Mouse (Mus musculus) left cerebral cortex, adult 2 months (tissue): ENCODE results near the gene Serpina3c. TPM values are rescaled to one million over a fixed set of nuclear protein-coding genes. Genes with fewer than 3 reads are reported as not detected.
"Not testable (repeated sequence)": the region's sequence is repeated elsewhere in the genome, so short reads cannot be mapped to it uniquely, and the experiment has no call there.

Experiments
- DNase-seq, 2 experiments: peaks; one replicate each; pipeline ENCODE4 v3.0.0; 2021 to 2022; ENCODE audit warnings: low spot score in 2 of 2, mixed read lengths in 1 of 2; ENCODE audit errors: extremely low spot score in 1 of 2
- H3K27ac ChIP-seq: fragments of 200-600 bp; 2 replicates; pipeline ENCODE4 v1.8.1; 2022
- H3K4me3 ChIP-seq: fragments of 200-600 bp; 2 replicates; pipeline ENCODE4 v1.8.1; 2022
- CTCF ChIP-seq: fragments of 200-600 bp; IDR thresholded peaks from 2 replicates; pipeline ENCODE4 v1.8.1; 2022; ENCODE audit warnings: antibody characterized with exemption, mild to moderate bottlenecking, moderate library complexity
- intact Hi-C: fragments of 180-260 bp; cut with DNase I; formaldehyde crosslinking; loops from one replicate; pipeline ENCODE4 v1.15.1; 2025
- total RNA-seq, 2 experiments: library from RNA; stranded (reverse); gene quantifications; 2 replicates each; pipeline ENCODE4 v1.2.3; 2021

Serpina3c gene
- total RNA-seq, 2 experiments from 2014 or later = not detected

DNA sequence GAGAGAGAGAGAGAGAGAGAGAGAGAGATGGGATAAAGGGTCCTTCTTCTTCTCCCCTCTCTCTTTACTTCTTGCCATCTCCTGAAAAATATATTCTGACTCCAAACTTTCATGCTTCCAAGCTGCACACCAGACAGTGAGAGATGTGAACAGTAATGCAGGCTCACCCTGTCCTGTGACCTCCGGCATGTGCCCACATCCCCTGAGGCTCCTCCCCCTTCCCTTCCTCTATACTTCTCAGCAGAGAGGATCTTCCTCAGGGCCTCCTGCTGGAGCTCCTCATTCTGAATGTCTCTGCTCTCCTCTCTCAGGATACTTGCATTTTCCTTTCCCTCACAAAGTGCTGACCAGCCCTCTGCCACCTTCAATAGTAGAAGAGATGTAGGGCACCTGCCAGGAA, 11.2 kb downstream of the Serpina3c start:
- TF ChIP-seq CTCF = no peak
- intact Hi-C loops = no loop called here
- no peak for DNase-seq

DNA sequence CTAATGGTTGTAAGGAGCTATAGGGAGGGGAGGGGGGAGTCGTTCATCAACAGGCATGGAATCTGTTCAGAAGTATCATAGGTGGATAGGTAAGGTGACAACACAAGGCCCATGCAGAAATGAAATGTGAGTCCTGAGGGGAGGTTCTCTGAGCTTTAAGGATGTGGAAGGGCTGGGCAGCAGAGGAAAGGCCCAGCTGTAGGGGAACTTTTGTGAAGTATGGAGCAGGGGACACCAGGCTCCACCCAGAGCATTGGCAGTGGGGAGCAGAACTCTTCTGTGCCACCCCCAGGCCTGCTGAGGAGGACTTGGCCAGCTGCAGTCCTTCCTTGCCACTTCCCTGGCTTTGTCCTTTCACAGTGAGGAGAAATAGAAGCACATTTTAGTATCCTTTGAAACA, 12.2 kb downstream of the Serpina3c start:
- no peak for TF ChIP-seq CTCF
- intact Hi-C loops = no loop called here
- no peak overlapping the region for H3K4me3 ChIP-seq
- H3K27ac ChIP-seq = no peak overlapping the region
- no peak for DNase-seq

More for the DNA sequence above, 11.2 kb downstream of the Serpina3c start:
- no peak overlapping the region for H3K27ac ChIP-seq
- no peak overlapping the region for H3K4me3 ChIP-seq

DNA sequence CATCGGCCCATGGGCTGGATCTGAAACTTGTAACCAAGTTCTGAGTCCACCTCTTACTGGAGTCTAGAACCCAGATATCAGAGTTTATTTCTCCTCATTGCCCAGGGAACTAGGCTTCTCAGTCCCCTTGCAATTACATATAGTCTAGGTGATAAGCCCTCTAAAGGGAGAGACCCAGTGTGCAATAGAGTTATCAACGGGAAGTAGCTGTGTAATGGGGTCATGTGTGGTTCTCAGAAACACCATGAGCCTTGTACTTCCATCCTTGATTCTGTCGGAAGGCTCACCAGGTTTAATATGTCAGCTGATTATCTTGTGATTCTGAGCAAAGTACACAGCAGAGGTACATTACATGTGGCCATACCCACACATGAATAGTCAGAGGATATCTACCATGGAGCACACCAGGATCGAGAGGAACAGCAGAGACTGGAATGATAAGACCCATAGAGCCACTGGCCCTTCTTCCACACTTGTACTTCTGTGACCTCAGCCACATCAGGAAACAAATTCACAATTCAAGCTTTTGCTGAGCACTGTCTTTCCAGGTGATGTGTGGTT, 13.0 kb downstream of the Serpina3c start:
- Histone ChIP-seq H3K4me3 (no peak overlapping the region), H3K27ac (no peak overlapping the region)
- intact Hi-C loops = no loop called here
- no peak for TF ChIP-seq CTCF
- no peak for DNase-seq

DNA sequence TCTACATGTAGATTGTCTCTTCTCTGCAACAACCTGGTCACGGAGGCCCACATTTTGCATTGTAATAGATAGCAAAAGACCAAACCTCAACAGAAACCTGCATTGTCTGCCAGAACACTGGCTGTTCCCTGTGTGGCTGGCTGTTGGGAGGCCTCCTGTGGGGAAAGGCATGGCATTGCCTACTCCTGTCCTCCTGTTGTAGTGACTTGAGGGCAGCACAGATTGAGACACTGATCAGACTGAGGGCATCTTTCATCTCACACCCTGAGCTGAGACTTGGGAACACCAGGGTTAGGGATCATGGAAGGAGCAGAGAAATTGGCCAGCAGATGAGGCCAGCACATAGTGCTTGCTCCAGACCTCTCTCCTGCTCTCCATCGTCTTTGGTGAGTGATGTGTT, 15.5 kb downstream of the Serpina3c start:
- no peak for TF ChIP-seq CTCF
- intact Hi-C loops = no loop called here
- no peak for DNase-seq
- Histone ChIP-seq H3K27ac (no peak overlapping the region), H3K4me3 (no peak overlapping the region)

DNA sequence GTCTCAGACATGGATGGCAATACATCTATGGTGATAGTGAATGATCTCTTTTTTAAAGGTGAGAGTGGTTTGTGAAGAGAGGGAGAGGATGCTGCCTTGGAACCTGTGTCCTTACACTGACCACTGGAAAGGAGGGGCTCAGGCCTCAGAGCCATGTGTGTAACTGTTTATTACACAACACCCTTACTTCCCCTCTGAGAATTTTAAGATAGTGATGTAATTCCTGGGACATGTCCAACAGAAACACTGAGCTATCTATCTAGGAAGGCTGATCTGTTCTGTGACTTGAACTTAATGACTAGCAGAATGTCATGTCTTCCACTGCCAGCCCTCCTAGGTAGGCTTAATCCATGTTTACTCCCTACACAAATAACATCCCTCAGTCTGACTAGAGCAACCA, 22.6 kb downstream of the Serpina3c start:
- intact Hi-C loops = no loop called here
- no peak overlapping the region for H3K4me3 ChIP-seq
- TF ChIP-seq CTCF = no peak
- H3K27ac ChIP-seq = no peak overlapping the region
- no peak for DNase-seq

DNA sequence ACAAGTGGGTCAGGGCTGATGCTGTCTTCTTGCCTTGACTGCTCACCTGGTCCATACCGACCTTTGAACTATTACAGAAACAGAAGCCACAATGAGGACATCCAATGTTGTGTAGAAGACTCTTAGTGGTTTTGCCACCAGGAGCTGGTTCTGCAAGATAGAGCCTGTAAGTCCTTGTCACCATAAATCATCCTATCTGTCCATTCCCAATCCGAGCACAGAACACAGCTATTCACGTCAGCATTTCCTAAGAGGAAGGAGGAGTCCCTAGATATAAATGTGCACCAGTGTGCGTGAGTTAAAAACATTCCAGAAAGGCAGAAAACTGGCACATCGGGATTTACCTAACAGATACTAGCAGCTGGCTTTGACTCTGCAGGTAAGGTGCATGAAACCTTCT, 26.0 kb downstream of the Serpina3c start, which contains the start of gene Serpina3b:
Serpina3b (plus strand) TSS at position 301 of the 400 bp plus-strand sequence.
- no peak within 1 kb of the TSS for H3K27ac ChIP-seq
- no peak for TF ChIP-seq CTCF
- no peak within 1 kb of the TSS for H3K4me3 ChIP-seq
- intact Hi-C loops = no loop called here
- no peak for DNase-seq

DNA sequence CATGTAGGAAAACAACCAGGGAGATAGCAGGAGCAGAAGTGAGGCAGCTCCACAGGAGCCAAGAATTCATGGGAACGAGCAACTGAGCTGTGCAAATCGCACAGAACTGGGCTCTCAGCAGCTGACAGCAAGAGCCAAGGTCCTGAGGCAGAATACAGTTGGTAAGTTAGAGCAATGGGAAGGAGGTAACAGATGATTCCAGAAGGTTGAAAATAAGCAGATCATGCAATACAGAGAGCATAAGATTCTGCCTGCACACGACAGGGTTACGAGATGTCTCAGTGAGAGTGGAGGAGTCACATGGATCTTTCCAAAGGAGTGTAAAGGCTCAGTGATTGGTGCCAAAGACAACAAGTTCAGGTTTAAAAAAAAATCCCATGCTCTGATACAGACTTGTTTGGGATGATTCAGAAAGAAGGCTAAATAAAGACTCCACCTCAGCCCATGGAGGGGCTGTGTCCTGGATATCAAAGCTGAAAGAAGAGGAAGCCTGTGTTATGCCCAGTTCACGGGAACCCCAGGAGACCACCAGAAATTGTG, 28.6 kb downstream of the Serpina3c start:
- intact Hi-C loops = no loop called here
- H3K4me3 ChIP-seq = no peak overlapping the region
- TF ChIP-seq CTCF = no peak

DNA sequence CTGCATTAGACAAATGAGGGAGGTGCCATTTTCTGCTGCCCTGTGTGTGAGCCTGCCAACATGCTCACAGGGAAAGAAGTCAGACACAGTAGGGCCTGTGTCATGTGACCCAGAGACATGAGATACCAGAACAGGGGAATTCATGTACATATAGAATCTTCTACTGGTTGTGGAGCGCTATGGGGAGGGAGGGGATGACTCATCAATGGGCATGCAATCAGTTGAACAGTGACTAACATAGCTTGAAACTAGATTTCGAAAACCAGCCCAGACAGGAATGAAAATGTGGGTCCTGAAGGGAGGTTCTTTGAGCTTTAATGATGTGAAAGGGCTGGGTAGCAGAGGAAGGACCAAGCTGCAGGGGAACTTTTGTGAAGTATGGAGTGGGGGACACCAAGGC, 29.7 kb downstream of the Serpina3c start:
- intact Hi-C loops = no loop called here
- no peak for TF ChIP-seq CTCF
- no peak overlapping the region for H3K4me3 ChIP-seq
- no peak overlapping the region for H3K27ac ChIP-seq
- no peak for DNase-seq

More for the DNA sequence above, 28.6 kb downstream of the Serpina3c start:
- DNase-seq = no peak
- H3K27ac ChIP-seq = no peak overlapping the region

DNA sequence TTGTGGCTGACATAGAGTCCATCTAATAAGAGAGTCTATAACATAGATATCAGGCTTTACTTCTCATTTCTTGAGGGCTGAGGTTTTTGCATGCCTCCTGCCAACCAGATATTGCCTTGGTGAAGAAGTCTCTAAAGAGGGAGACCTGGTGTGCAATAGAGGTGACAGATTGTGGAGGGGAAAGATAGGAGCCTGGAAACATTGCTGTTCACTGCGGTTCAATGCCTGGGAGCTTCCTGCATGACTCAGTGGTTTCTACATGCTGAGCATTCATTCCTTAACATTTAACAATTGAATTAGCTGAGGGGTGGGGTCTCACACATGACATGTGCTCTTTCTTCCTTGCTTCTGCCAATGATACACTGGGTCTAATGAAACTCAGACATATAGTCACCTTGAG, 30.6 kb downstream of the Serpina3c start:
- Histone ChIP-seq H3K27ac (no peak overlapping the region), H3K4me3 (no peak overlapping the region)
- TF ChIP-seq CTCF = no peak
- no peak for DNase-seq
- intact Hi-C loops = no loop called here

DNA sequence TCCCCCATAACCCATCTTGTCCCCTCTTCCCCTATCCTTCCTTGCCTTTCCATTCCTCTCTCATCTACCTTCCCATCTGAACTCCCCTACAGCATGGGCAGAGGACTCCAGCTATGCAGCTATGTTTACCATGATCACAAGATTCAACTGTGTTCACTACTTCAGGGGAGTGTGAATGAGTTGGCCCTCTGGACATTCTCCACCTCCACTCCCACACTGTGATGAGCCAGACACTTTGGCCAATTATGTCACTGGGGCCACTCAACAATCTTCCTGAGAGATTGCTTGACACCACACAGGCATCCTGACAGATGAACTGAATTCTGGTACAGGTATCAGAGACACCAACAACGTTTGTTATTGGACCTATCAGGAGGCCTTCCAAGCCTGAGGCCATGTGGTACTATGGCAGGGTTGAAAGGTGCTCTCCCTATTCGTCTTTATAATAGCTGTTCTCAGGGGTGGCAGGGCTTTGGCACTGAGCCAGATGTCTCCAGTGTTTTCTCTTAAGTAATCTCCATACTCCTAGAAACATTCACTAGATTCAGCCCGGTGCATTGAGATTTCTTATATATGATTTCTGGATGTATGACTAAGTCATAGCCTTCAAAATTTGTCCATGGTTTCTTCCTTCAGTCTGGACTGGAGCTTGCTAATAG, 38.6 kb downstream of the Serpina3c start:
- DNase-seq = no peak
- no peak for TF ChIP-seq CTCF
- intact Hi-C loops = no loop called here

DNA sequence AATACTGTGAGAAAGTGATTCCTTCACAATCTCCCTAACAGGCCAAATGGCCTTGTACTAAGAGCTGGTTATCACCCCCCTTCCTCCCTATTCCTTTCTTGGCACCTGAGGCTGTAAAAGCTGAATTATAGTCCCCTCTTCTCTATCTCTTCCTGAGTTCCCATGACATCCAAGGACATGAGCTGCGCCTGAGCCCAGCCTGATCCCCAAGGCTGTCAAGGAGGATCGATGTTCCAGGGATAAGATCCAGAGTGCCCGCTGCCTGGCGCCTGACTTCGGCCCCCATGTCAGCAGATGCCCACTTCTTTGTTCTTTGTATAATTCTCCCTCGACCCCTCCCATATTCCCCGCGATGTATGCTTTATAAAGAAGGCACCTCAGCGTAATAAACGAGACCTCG, 41.3 kb downstream of the Serpina3c start, which contains the start of gene Serpina3a:
Serpina3a (plus strand) TSS at position 392 of the 400 bp plus-strand sequence.
- intact Hi-C loops, DNase-seq, H3K4me3 ChIP-seq: not testable (repeated sequence)

More for the DNA sequence above, 38.6 kb downstream of the Serpina3c start:
- Histone ChIP-seq H3K27ac (no peak overlapping the region), H3K4me3 (no peak overlapping the region)

DNA sequence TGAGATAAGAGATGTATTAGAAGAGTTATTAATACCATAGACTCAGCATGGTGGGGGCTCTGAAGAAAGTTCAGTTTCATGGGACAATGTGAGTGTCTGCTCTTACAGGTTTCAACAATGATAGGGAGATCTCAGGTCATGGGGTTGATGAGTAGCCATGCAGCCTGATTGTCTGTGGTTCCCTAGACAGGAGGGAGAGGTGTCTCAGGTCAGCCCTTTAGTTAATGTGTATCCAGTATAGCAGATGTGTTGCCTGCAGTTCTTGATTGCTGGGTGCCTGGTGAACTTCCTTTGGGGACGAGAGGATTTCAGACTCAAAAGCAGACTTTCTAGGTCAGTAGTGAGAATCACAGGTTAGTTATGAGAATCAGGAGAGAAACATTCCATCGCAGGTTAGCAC, 45.2 kb downstream of the Serpina3c start:
- intact Hi-C loops = no loop called here
- no peak for TF ChIP-seq CTCF
- H3K27ac ChIP-seq = no peak overlapping the region
- no peak for DNase-seq
- no peak overlapping the region for H3K4me3 ChIP-seq

More for the DNA sequence above, 41.3 kb downstream of the Serpina3c start, which contains the start of gene Serpina3a:
- H3K27ac ChIP-seq = not testable (repeated sequence)
